Mouse (Mus musculus) layer of hippocampus, adult 2 months (tissue): ENCODE measurements at regions not wholly inside any gene's neighbourhood (a gene's known extent, or its start where the extent isn't known, plus 50 kb on each side); places are given as distances from the start of the nearest gene placed in this dataset.

Source experiments
- DNase-seq, 2 experiments: peaks; one replicate each; pipeline ENCODE4 v3.0.0; 2022; ENCODE audit warnings: low spot score in 2 of 2
- H3K27ac ChIP-seq: fragments of 200-600 bp; 2 replicates; pipeline ENCODE4 v1.8.1; 2022
- H3K4me3 ChIP-seq: fragments of 200-600 bp; 2 replicates; pipeline ENCODE4 v1.8.1; 2022; ENCODE audit warnings: mild to moderate bottlenecking
- CTCF ChIP-seq: fragments of 200-600 bp; conservative IDR thresholded peaks from 2 replicates; pipeline ENCODE4 v1.8.1; 2022; ENCODE audit warnings: antibody characterized with exemption, mild to moderate bottlenecking, moderate library complexity

DNA sequence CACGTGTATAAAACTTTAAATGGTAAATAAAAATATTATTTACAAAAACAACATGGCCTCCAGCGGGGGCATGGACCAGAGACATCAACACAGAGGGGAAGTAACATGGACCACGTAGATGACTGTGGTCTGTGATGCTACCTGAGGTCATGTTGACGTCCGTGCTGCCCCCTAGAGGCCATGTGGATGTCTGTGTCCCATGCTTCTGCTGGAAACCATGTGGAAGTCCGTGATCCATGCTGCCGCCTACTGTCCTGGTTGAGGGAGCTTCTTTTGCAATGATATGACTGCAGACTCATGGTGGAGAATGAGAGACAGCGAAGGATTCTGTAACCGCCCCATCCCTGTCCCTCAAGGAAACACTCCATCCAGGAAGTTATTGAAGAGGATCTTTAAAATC is 108.5 kb upstream of the Qrfpr start:
- H3K27ac ChIP-seq: no peak overlapping the region
- DNase-seq: no peak
- TF ChIP-seq CTCF: peak; percentile 66
- H3K4me3 ChIP-seq: no peak overlapping the region

DNA sequence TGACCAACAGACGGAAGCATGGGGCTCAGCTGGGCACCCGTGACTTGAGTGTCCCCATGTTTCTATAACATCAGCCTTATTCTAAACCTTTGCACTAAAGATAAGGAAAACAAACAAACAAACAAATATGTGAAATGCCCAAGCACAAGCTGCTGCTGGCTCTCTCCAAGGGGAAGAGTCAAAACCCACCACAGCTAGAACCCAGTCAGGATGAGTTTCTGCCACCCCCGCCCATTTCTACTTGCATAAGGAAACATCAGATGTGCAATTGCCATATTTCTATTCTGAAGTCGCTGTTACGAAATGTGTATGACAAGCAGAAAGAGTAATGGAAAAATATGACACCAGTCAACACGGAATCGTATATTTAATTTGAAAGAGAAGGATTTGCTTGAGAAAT is 107.5 kb upstream of the Qrfpr start:
- no peak for DNase-seq
- H3K27ac ChIP-seq: no peak overlapping the region
- H3K4me3 ChIP-seq: no peak overlapping the region
- no peak for TF ChIP-seq CTCF

DNA sequence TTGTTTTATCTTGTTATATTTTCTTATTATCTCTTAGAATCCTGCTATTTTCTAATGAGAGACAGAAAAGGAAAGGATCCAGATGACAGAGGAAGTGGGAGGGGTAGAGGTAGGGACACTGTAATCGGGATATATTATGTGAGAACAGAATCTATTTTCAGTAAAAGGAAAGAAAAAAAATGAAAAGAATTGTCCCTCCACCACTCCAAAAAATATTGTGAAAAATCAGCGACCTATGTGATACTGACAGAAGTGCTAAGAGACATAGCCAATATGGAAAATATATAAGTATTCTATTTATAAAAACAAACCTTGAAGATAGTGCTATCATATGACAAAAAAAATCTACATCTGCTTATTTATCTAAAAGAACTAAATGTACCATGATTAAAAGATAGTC is 106.8 kb upstream of the Qrfpr start:
- TF ChIP-seq CTCF: no peak
- no peak for DNase-seq
- Histone ChIP-seq H3K27ac (no peak overlapping the region), H3K4me3 (no peak overlapping the region)

DNA sequence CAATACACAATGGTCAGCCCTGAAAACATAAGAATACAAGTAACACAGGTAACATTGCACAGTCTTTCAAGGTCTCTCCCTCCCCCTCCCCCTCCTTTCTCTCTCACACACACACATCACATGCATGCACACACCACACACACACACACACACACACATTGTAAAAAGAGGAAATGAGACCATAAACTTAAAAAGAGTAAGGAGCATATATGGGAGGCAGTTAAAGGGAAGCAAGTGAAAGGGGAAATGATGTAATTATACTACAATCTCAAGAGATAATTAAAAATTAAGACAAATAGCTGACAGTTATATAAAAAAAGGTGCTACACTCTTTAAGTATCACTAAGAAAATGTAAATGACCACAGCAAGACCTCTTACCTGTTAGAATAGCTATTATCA is 96.5 kb upstream of the Qrfpr start:
- Histone ChIP-seq H3K4me3 (no peak overlapping the region), H3K27ac (no peak overlapping the region)
- no peak for TF ChIP-seq CTCF
- DNase-seq: no peak

DNA sequence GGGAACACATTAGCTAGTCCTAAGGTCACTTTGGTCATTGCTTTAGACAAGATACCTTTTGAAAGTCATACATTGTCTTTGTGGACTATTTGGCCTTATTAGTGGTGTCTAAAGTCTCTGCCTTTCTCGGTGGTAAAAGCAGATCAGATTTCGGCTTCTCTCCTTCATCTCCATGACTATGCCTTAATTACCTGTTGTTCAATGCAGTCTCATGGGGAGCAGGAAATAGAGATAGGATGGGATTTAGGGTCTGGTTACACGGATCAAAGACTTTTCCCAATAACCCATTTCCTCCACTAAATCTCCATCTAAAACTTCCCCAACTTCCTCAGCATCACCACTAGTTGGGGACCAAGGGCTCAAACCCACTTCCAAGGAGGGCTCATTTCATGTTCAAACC is 89.2 kb upstream of the Qrfpr start:
- no peak for TF ChIP-seq CTCF
- Histone ChIP-seq H3K27ac (no peak overlapping the region), H3K4me3 (no peak overlapping the region)
- no peak for DNase-seq

DNA sequence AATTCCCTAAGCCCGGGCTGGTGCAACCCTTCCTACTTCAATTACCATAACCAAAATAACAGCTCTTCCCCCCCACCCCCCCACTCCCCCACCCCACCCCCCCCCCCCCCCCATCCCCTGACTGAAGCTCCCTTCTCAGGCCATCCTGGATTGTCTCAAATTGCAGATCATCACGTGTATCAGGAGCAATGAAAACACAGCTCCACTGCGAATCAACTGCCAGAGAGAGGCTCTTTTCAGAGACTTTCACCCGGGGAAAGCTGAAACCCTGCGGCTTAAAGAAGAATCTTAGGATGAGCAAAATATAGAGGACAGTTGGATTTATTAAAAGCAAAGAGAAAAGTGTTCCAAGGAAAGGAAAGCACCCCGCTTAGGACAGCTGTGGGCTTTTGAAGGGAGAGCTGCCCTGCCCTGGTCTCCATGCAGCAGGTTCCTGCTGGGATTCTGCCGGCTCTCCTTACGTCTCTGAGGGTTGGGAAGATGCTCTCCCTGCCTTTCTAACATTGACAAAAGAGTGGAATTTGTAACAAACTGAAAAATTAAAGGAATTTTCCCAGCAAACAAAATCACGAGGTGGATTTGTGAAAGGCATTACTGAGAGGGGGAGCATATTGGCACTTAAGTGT is 88.6 kb upstream of the Qrfpr start:
- no peak overlapping the region for H3K27ac ChIP-seq
- TF ChIP-seq CTCF: no peak
- H3K4me3 ChIP-seq: no peak overlapping the region
- no peak for DNase-seq

DNA sequence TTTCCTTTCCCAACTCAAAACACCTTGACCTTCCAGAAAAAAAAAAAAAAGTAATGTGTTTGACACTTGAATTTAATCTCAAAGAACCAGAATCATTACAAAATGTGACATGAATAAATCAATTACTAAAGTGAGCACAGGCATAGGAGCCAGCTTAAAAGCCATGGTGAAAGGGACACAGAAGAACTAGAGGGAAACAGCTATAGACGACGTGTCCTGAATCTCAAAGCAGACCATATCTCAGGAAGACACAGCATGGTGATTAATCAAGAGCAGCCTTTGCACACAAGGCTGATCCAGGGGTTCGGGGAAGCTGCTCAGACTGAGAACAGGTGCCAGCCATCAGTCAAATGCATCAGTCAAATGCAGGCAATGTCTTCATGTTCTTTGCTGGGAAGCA is 74.7 kb upstream of the Qrfpr start:
- no peak for DNase-seq
- TF ChIP-seq CTCF: no peak
- no peak overlapping the region for H3K27ac ChIP-seq
- no peak overlapping the region for H3K4me3 ChIP-seq

DNA sequence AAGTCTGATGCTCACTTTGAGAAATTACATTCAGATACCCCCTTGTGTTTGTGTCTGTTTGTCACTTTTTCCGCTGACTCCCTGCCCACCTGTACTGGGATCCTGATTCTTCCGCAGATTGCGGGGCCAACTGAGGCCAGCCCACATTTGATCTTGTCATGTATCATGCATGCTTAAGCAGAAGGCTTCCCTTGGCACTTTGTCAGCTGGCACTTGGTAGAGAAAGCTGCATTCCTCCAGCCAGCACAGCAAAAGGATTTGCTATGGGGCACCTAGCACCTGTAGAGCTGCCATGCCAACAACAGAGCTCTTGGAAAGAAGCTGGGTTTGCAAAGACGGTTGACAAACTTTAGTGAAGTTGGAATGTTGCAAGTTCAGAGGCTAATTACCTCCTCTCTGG is 69.9 kb upstream of the Qrfpr start:
- no peak overlapping the region for H3K27ac ChIP-seq
- no peak for TF ChIP-seq CTCF
- no peak overlapping the region for H3K4me3 ChIP-seq
- DNase-seq: no peak

DNA sequence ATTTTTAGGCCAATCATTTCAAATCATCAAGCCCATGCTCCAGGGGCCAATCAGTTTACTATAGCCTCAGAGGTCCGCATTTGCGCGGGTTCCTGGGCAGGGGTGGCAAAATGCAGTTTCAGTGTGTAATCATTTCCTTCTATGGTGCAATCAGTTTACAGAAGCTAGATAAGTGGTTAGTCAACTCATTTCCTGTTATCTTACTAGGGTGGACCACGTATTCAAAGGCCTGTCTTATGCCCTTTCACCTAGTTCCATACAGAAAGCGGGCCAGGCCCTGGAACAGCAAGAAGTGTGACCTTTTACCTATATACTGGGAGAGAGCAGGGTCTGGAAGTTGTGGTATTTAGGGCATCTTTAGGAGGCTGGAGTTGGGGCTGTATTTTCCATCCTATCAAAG is 62.0 kb upstream of the Qrfpr start:
- DNase-seq: no peak
- no peak overlapping the region for H3K4me3 ChIP-seq
- TF ChIP-seq CTCF: no peak
- no peak overlapping the region for H3K27ac ChIP-seq

DNA sequence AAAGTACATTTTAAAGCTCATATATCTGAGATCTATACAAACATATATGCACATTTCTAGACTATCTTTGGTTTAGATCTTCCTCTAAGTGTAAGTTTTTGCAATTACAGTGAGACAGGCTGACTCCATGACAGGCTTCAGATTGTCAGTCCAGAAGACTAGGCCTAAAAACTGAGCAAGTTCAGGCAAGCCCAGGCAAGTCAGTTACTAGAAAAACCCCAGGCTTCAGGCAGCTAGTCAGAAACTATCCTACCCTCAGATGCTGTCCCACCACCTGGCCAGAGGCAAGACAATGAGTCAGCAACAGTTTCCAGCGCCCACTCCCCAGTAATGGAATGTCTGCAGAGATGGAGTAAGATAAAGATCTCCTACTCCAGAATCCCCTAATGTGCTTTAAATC is 53.4 kb upstream of the Qrfpr start:
- H3K4me3 ChIP-seq: no peak overlapping the region
- no peak for TF ChIP-seq CTCF
- DNase-seq: no peak
- no peak overlapping the region for H3K27ac ChIP-seq
